Mouse (Mus musculus): Measurements from ENCODE around the gene Slc25a39. TPM values are rescaled to one million over a fixed set of nuclear protein-coding genes. Genes with fewer than 3 reads are reported as not detected.
A peak's percentile ranks its signal among the peaks of the same experiment; 100 is the strongest.
"Not testable (repeated sequence)": the region's sequence is repeated elsewhere in the genome, so short reads cannot be mapped to it uniquely, and the experiment has no call there.

The Slc25a39 gene
- polyA plus RNA-seq, 1 experiment from 2014 or later, result 189 TPM

GRCm38 (mm10) chr11:102367504-102368280 is 40.1 kb downstream of the Slc25a39 start:
- TF ChIP-seq CTCF (IDR thresholded peaks at IDR 0.05; ENCODE audit: low read depth), result no peak
- no peak for TF ChIP-seq EP300 (optimal IDR thresholded peaks at IDR 0.05)
- H3K9me3 ChIP-seq (ENCODE audit: control insufficient read depth, low read length), result no peaks in the 10 kb centered on the region
- 70% methylated on average over 9 of the region's 9 CpGs for WGBS
- H3K27me3 ChIP-seq (ENCODE audit: control insufficient read depth, insufficient read depth, low read length), result no peaks in the 10 kb centered on the region
- H3K4me2 ChIP-seq (replicated peaks; ENCODE audit: low read depth), result no peak overlapping the region
- no peak for DNase-seq (ENCODE audit: low spot score)
- H3K9ac ChIP-seq (ENCODE audit: low read length), result no peak overlapping the region
- H3K27ac ChIP-seq (replicated peaks), result no peak overlapping the region
- no peaks in the 10 kb centered on the region for H3K36me3 ChIP-seq (ENCODE audit: control insufficient read depth, insufficient read depth, low read length)
- H3K4me3 ChIP-seq (ENCODE audit: low read depth, low read length), result no peak overlapping the region
- no peak for ATAC-seq (ENCODE audit: low FRiP score, low TSS enrichment)
- no peaks in the 10 kb centered on the region for H3K4me1 ChIP-seq (replicated peaks; ENCODE audit: control insufficient read depth, insufficient read depth)

- ATAC-seq (ENCODE audit: low FRiP score, low TSS enrichment); H3K9ac ChIP-seq (ENCODE audit: low read length): not testable (repeated sequence)
- 76% methylated on average over 8 of the region's 8 CpGs for WGBS
Measured at GRCm38 (mm10) chr11:102366103-102366502, 41.6 kb downstream of the Slc25a39 start, which contains the start of gene Slc4a1. Gene Slc4a1 (minus strand): TSS chr11:102366203.

DNA sequence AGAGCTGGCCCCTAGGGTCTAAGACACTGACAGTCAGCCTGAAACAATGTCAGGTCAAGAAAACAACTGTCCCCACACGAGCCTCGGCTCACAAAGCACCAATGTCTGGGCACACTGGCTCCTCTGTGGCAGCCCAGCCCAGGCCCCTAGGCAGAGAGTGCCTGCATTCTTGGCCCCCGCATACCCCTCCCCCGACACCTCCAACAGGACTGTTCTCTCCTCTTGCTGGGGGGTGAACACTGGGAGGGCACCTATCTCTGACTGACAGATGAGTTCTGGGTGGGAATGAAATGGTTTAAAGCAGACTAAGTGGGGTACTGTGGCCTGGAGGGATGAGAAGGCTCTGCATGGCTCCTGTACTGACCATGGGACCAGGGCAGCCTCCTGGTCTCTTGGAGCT is 42.0 kb downstream of the Slc25a39 start:
- H3K9me3 ChIP-seq (ENCODE audit: control insufficient read depth, low read length), result no peaks in the 10 kb centered on the region
- DNase-seq (ENCODE audit: low spot score) (no peak), ATAC-seq (ENCODE audit: low FRiP score, low TSS enrichment) (no peak)
- H3K27ac ChIP-seq (replicated peaks), result no peak overlapping the region
- no peak overlapping the region for H3K9ac ChIP-seq (ENCODE audit: low read length)
- H3K36me3 ChIP-seq (ENCODE audit: control insufficient read depth, insufficient read depth, low read length), result no peaks in the 10 kb centered on the region
- no peaks in the 10 kb centered on the region for H3K4me1 ChIP-seq (replicated peaks; ENCODE audit: control insufficient read depth, insufficient read depth)
- no peak overlapping the region for H3K4me2 ChIP-seq (replicated peaks; ENCODE audit: low read depth)
- WGBS, result 57% methylated on average over 4 of the region's 4 CpGs
- no peak overlapping the region for H3K4me3 ChIP-seq (ENCODE audit: low read depth, low read length)
- H3K27me3 ChIP-seq (ENCODE audit: control insufficient read depth, insufficient read depth, low read length), result no peaks in the 10 kb centered on the region
- TF ChIP-seq EP300 (optimal IDR thresholded peaks at IDR 0.05) (no peak), CTCF (IDR thresholded peaks at IDR 0.05; ENCODE audit: low read depth) (no peak)

More at GRCm38 (mm10) chr11:102366103-102366502, 41.6 kb downstream of the Slc25a39 start, which contains the start of gene Slc4a1:
- not testable (repeated sequence) for H3K27me3 ChIP-seq (ENCODE audit: control insufficient read depth, insufficient read depth, low read length); H3K27ac ChIP-seq (replicated peaks); H3K36me3 ChIP-seq (ENCODE audit: control insufficient read depth, insufficient read depth, low read length); DNase-seq (ENCODE audit: low spot score); H3K4me3 ChIP-seq (ENCODE audit: low read depth, low read length); H3K4me2 ChIP-seq (replicated peaks; ENCODE audit: low read depth); H3K9me3 ChIP-seq (ENCODE audit: control insufficient read depth, low read length); H3K4me1 ChIP-seq (replicated peaks; ENCODE audit: control insufficient read depth, insufficient read depth)

DNA sequence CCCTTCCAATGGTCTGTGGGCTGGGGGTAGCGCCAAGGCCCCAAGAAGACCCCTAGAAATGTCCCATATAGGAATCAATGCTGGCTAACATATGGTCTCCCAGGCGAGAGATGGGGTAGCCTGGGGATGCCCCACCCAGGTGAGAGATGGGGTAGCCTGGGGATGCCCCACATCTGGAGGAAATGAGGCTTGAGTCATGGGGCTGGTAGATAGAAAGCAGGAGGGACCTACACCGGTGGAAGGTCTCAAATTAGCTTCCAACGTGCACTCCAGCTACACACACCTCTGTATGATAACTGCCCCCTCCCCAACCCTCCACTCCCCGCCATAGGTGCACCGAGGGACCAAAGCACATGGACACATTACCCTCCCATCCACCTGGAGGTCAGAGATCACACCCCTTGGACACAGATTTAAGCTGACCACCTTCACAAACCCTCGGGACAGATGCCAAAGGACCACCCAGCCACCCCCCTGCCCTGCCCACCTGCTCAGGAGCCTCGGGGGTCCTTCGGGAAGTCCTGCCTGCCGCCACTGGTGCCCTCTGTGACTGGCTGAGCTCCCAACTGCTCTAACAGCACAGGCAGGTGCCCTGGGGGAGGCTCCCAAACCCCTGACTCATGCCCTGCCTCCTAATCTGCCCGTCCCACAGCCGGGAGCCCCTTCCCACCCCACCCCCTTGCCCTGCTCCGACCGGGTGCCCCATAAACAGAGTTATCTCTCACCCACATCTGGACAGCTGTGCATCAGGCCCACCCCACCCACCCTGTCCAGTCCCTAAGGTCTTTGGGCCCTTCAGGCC is 43.0 kb downstream of the Slc25a39 start:
- Histone ChIP-seq H3K27me3 (ENCODE audit: control insufficient read depth, insufficient read depth, low read length) (no peaks in the 10 kb centered on the region), H3K27ac (replicated peaks) (no peak overlapping the region), H3K9ac (ENCODE audit: low read length) (no peak overlapping the region), H3K9me3 (ENCODE audit: control insufficient read depth, low read length) (no peaks in the 10 kb centered on the region), H3K4me2 (replicated peaks; ENCODE audit: low read depth) (no peak overlapping the region), H3K4me3 (ENCODE audit: low read depth, low read length) (no peak overlapping the region), H3K36me3 (ENCODE audit: control insufficient read depth, insufficient read depth, low read length) (no peaks in the 10 kb centered on the region), H3K4me1 (replicated peaks; ENCODE audit: control insufficient read depth, insufficient read depth) (no peaks in the 10 kb centered on the region)
- peak; percentile 41; the same call in 1 of the 2 replicates for ATAC-seq (ENCODE audit: low FRiP score, low TSS enrichment)
- 68% methylated on average over 14 of the region's 14 CpGs for WGBS
- no peak for TF ChIP-seq CTCF (IDR thresholded peaks at IDR 0.05; ENCODE audit: low read depth)
- TF ChIP-seq EP300 (optimal IDR thresholded peaks at IDR 0.05), result no peak
- no peak for DNase-seq (ENCODE audit: low spot score)

- peak; percentile 43; the same call in 1 of the 2 replicates for ATAC-seq (ENCODE audit: low FRiP score, low TSS enrichment)
- no peaks in the 10 kb centered on the region for H3K9me3 ChIP-seq (ENCODE audit: control insufficient read depth, low read length)
- no peak overlapping the region for H3K4me2 ChIP-seq (replicated peaks; ENCODE audit: low read depth)
- 58% methylated on average over 2 of the region's 2 CpGs for WGBS
- H3K36me3 ChIP-seq (ENCODE audit: control insufficient read depth, insufficient read depth, low read length), result no peaks in the 10 kb centered on the region
- H3K27ac ChIP-seq (replicated peaks), result no peak overlapping the region
- no peak for TF ChIP-seq CTCF (IDR thresholded peaks at IDR 0.05; ENCODE audit: low read depth)
- TF ChIP-seq EP300 (optimal IDR thresholded peaks at IDR 0.05), result no peak
- H3K27me3 ChIP-seq (ENCODE audit: control insufficient read depth, insufficient read depth, low read length), result no peaks in the 10 kb centered on the region
- peak; percentile 31 for DNase-seq (ENCODE audit: low spot score)
- H3K4me3 ChIP-seq (ENCODE audit: low read depth, low read length), result no peak overlapping the region
- H3K9ac ChIP-seq (ENCODE audit: low read length), result no peak overlapping the region
- H3K4me1 ChIP-seq (replicated peaks; ENCODE audit: control insufficient read depth, insufficient read depth), result no peaks in the 10 kb centered on the region
Measured at GRCm38 (mm10) chr11:102363623-102364022, 44.1 kb downstream of the Slc25a39 start.
